Mouse (Mus musculus) cerebellum, adult (tissue): ENCODE data around the gene Hps4.

Source experiments
- ATAC-seq: cut with Nextera tagmentation; 2 replicates; pipeline ENCODE4 v1.9.2; 2017; ENCODE audit warnings: mild to moderate bottlenecking, moderate library complexity, mixed read lengths; ENCODE audit not compliant: insufficient number of reproducible peaks, low FRiP score, low TSS enrichment

Hps4 gene

GRCm38 (mm10) chr5:112360077-112360476, 17.2 kb downstream of the Hps4 start:
- ATAC-seq, result no peak

GRCm38 (mm10) chr5:112364184-112364797, 21.4 kb downstream of the Hps4 start:
- ATAC-seq, result no peak

DNA sequence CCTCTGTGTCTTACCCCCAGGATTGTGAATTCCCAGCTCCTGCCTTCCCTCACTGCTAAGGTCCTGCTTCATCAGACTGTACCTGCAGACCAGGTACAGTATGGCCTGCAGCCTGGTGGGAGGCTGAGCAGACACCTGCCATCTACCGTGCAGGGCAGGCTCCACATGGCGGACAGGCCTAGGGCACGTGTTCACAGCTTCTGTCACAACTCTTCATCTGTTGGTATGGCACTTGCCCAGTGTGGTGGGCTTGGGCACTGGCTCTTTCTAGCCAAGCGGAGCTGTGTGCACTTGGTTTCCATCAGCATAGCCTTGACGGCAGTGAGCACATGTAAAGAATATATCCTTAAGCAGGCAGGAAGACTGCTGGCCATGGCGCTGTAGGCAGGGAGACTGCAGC, 24.0 kb downstream of the Hps4 start:
- no peak for ATAC-seq

DNA sequence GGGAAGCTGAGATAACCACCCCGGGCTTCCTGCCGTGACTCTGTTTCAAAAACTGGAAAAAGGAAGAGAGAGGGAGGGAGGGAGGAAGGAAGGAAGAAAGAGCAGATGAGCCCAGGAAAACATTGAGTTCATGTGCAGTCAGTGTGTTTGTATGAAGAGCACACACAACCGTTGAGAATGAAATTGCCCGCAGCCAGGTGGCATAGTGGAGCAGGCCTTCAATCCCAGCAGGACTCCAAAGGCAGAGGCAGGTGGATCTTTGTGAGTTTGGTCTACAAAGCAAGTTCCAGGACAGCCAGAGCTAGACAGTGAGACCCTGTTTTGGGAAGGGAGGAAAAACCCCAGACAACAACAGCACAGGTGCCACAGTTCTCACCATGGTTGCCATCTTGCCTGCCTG, 24.5 kb downstream of the Hps4 start:
- no peak for ATAC-seq

- no peak for ATAC-seq
Observed at GRCm38 (mm10) chr5:112367929-112368328, 25.0 kb downstream of the Hps4 start.

GRCm38 (mm10) chr5:112368666-112369065, 25.8 kb downstream of the Hps4 start:
- ATAC-seq, result peak; percentile 81

- no peak for ATAC-seq
Observed at GRCm38 (mm10) chr5:112369326-112369725, 26.4 kb downstream of the Hps4 start.

- no peak for ATAC-seq
Observed at GRCm38 (mm10) chr5:112370236-112370813, 27.4 kb downstream of the Hps4 start.

- ATAC-seq, result no peak
Observed at GRCm38 (mm10) chr5:112371933-112372332, 29.1 kb downstream of the Hps4 start.

- ATAC-seq, result no peak
Observed at GRCm38 (mm10) chr5:112376111-112376510, 33.2 kb downstream of the Hps4 start.

- no peak for ATAC-seq
Observed at GRCm38 (mm10) chr5:112377380-112377779, 34.5 kb downstream of the Hps4 start.

DNA sequence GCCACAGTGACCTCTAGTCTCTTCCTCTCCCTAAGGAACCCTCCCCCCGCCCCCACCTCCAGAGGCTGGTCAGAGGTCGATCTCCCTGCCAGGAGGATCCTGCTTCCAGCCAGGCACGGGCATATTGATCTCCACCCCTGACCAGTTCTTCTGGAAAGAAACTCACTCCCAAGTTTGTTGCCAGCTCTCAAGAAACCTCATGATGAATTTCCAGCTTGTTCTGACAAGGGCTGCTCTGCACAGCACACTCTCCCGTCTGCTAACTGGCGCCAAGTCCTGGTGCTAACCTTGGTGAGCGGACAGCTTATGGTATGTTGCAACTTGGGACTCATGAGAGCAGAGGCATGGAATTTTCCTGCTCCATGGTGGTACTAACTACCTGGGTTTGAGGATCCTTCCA, 35.8 kb downstream of the Hps4 start:
- ATAC-seq, result no peak

- no peak for ATAC-seq
Observed at GRCm38 (mm10) chr5:112381154-112381553, 38.3 kb downstream of the Hps4 start.

DNA sequence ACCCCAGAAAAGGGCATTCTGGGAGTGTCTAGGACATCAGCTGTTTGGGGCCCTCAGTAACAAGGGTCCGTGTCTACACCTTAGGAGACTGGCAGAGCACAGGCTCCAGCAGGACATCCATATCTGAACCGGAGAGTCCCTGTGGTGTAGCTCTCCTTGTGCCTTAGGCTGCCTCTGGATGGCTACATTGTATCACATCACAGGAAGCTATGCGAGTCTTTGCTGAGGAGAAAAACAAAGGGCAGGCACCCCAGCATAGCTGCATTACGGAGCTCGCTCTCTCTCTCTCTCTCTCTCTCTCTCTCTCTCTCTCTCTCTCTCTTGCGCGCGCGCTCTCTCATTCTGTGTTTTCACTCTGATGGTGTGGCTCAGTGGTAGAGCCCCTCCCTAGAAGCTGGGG, 39.2 kb downstream of the Hps4 start:
- ATAC-seq, result no peak

- peak; percentile 28; the same call in 1 of the 2 replicates for ATAC-seq
Observed at GRCm38 (mm10) chr5:112382641-112383330, 39.9 kb downstream of the Hps4 start.

DNA sequence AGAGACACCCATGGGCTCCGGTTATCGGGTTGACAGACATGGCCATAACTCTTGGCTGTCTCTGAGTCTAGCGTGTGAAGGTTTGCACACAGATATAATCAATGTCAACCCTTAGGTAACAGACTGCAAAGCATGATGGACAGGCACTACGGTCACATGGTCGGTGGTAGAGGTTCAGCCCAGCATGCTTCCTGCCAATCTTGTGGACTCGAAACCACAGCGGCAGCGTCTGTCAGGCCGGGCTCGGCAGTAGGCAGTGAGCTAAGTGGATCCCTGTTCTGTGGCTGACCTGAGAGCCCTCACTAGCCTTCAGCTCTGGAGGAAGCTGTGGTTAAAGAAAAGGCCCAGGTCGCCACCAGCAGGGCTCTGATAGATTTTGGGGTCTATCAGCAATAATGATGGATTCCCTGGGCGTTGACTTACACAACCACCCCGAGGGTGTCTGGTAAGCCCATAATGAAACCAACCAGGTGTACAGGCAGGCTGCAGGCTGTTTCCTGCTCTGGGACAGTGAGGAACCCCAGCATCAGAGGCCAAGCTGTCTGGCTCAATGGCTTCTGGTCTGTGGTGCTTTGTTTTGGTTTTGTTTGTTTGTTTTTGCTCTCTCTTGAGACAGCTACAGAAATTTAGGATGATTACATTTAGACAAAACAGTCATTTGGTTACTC, 42.1 kb downstream of the Hps4 start:
- ATAC-seq, result no peak

DNA sequence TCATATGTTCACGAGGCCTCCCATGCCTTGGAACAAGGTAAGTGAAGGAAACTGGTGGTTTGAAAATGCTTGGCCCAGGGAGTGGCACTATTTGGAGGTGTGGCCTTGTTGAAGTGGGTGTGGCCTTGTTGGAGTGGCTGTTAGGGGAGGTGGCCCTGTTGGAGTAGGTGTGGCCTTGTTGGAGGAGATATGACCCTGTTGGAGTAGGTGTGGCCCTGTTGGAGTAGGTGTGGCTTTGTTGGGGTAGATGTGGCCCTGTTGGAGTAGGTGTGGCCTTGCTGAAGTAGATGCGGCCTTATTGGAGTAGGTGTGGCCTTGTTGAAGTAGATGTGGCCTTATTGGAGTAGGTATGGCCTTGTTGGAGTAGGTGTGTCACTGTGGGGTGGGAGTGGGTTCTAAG, 43.1 kb downstream of the Hps4 start:
- ATAC-seq, result no peak

DNA sequence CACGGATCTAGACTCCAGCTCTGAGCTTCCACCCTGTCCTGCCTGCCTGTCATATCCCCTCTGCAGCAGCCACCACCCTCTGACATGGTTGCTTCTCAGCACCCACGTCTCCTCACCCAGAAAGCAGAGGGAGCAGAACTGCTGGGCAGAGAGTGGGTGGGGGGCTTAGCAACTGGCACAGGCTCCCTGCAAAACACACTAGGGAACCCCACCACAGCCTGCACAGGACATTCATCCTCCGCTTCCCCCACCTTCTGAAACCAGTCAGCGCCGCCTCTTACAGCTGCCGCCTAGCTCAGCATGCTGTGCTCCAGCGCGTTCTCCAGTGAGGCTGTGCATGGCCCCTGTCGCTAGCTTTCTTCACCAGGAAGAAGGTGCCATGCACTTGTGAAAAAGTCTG, 46.5 kb downstream of the Hps4 start:
- ATAC-seq, result no peak

- ATAC-seq, result no peak
Observed at GRCm38 (mm10) chr5:112391002-112391401, 48.1 kb downstream of the Hps4 start.

- ATAC-seq, result no peak
Observed at GRCm38 (mm10) chr5:112391676-112392323, 48.9 kb downstream of the Hps4 start.
